Mouse (Mus musculus): ENCODE measurements around the gene Ndufs2.

Ndufs2 gene

DNA sequence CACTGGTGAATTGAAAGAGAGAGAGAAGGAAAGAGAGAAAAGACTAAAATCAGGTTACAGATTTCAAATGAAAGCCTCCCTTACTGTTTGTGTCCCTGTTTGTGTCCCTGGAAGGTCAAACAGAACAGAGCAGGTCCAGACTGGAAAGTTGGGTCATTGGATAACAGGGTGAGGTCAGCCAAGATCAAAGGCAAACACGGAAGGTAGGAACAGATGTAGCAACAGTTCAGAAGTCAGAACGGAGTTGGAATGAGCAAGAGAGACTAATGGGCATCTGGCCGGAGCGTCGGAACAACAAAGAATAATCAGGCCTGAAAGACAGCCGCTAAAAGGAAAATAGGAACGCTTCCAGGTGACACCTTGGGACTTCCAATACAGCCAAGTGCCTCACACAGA lies 46.9 kb downstream of the Ndufs2 start:
- in situ Hi-C loops (cut with MboI, MseI), result no loop called here

- in situ Hi-C loops (cut with MboI, MseI), result no loop called here
Measured at GRCm38 (mm10) chr1:171203471-171204248, 47.5 kb downstream of the Ndufs2 start.

- in situ Hi-C loops (cut with MboI, MseI), result no loop called here
Measured at GRCm38 (mm10) chr1:171200769-171201168, 50.4 kb downstream of the Ndufs2 start.

GRCm38 (mm10) chr1:171199532-171199931 lies 51.7 kb downstream of the Ndufs2 start:
- in situ Hi-C loops (cut with MboI, MseI), result no loop called here

DNA sequence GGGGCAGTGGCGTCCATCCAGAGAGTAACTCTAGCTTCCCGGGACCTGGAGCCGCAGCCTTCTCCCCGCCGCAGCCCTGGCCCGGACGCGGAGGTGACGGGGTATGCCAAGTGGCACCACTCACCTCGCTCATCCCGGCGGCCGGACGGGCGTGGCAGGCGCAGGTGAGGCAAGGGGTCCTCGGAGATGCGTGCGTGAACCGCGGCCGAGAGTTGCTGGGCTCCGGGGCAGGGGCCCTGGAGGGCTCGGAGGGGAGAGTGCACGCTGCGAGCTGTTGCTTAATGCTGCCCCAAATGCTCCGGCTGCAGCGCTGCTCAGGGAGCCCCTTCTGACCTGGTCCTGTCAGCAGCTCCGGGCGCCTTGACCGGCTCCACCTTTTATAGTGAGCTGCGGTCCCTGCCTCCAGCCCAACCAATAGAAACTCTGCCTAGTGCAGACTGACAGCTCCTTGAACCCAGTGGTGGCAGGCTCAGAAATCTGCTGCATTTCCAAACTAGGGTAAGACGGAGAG lies 55.2 kb downstream of the Ndufs2 start, which contains the start of gene Pcp4l1:
Gene Pcp4l1 (minus strand): TSS at position 382 of the 511 bp plus-strand sequence.
- in situ Hi-C loops (cut with MboI, MseI), result no loop called here

- in situ Hi-C loops (cut with MboI, MseI), result no loop called here
Measured at GRCm38 (mm10) chr1:171195046-171195822, 56.0 kb downstream of the Ndufs2 start.

- in situ Hi-C loops (cut with MboI, MseI), result no loop called here
Measured at GRCm38 (mm10) chr1:171193911-171194830, 57.0 kb downstream of the Ndufs2 start.

GRCm38 (mm10) chr1:171193093-171193840 lies 57.9 kb downstream of the Ndufs2 start:
- in situ Hi-C loops (cut with MboI, MseI), result no loop called here

- in situ Hi-C loops (cut with MboI, MseI), result no loop called here
Measured at GRCm38 (mm10) chr1:171192283-171192682, 58.9 kb downstream of the Ndufs2 start.

GRCm38 (mm10) chr1:171190832-171191231 lies 60.4 kb downstream of the Ndufs2 start:
- in situ Hi-C loops (cut with MboI, MseI), result no loop called here

- in situ Hi-C loops (cut with MboI, MseI), result no loop called here
Measured at GRCm38 (mm10) chr1:171189476-171190114, 61.6 kb downstream of the Ndufs2 start.

- in situ Hi-C loops (cut with MboI, MseI), result no loop called here
Measured at GRCm38 (mm10) chr1:171189046-171189445, 62.1 kb downstream of the Ndufs2 start.

DNA sequence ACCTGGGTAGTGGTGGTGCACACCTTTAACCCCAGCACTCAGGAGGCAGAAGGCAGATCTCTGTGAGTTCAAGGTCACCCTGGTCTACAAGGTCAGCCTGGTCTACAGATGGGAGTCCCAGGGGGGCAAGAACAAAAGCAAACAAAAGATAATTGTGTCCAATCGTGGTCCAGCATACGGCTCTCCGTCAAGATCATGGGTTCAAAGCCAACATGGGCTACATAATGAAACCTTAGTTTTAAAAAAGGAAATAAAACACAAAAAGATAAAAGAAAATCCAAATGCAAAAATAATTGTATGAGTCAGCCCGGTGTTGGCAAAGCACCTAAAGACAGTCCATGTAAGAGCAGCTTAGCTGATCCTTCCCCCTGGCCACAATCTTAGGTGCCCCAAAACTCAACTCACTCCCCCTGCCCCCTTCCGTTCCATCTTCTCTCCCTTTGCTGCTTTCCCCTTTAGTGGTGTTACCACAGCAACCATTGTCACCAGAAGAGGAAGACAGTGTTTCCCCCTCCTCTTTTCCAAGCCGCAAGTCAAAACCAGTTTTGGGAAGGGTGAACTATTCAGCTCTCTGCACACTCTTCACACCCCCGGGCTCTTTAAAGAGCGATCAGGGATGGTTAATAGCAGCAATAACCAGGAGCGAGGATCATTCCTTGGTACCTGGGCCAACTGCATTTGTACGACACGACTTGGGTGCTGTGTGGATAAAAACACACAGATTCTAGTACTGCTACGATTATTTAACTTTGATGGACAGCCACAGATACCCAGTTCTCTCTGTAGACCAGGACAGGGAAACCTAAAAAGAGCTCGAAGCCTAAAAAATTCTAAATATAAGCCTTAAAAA lies 63.1 kb downstream of the Ndufs2 start:
- in situ Hi-C loops (cut with MboI, MseI), result no loop called here

- in situ Hi-C loops (cut with MboI, MseI), result no loop called here
Measured at GRCm38 (mm10) chr1:171185655-171186054, 65.5 kb downstream of the Ndufs2 start.
